Mouse (Mus musculus): ENCODE measurements around the gene Cacng2.

DNA sequence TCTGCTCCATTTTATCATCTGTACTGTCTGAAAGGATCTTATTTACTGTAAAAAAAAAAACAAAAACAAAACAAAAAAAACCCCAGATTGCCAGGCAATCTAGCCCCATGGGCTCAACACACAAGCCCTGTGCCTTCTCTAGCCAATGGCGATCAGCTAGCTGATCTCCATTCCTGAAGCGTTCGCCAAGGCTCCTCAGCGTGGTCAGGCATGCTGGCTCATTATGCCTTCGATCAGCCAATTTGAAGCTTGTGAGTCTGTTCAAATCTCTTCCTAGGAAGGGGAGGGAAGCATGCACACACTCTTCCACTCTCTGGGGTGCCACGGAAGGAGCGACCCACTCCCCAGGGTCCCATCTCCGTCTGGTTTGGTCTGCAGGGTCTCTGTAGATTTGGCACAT is 37.5 kb upstream of the Cacng2 start:
- TF ChIP-seq CTCF (IDR thresholded peaks at IDR 0.05) (no peak), EP300 (IDR thresholded peaks at IDR 0.05) (no peak)
